Mouse (Mus musculus) left cerebral cortex, adult 2 months (tissue): Measurements from ENCODE around the gene Asb2. TPM values are rescaled to one million over a fixed set of nuclear protein-coding genes. Genes with fewer than 3 reads are reported as not detected.
A peak's percentile ranks its signal among the peaks of the same experiment; 100 is the strongest.

ENCODE experiments used
- DNase-seq, 2 experiments: peaks; one replicate each; pipeline ENCODE4 v3.0.0; 2021 to 2022; ENCODE audit warnings: low spot score in 2 of 2, mixed read lengths in 1 of 2; ENCODE audit errors: extremely low spot score in 1 of 2
- H3K27ac ChIP-seq: fragments of 200-600 bp; 2 replicates; pipeline ENCODE4 v1.8.1; 2022
- H3K4me3 ChIP-seq: fragments of 200-600 bp; 2 replicates; pipeline ENCODE4 v1.8.1; 2022
- CTCF ChIP-seq: fragments of 200-600 bp; IDR thresholded peaks from 2 replicates; pipeline ENCODE4 v1.8.1; 2022; ENCODE audit warnings: antibody characterized with exemption, mild to moderate bottlenecking, moderate library complexity
- intact Hi-C: fragments of 180-260 bp; cut with DNase I; formaldehyde crosslinking; loops from one replicate; pipeline ENCODE4 v1.15.1; 2025
- total RNA-seq, 2 experiments: library from RNA; stranded (reverse); gene quantifications; 2 replicates each; pipeline ENCODE4 v1.2.3; 2021

Gene Asb2
- total RNA-seq, 2 experiments from 2014 or later, result 3.3 to 3.7 TPM

DNA sequence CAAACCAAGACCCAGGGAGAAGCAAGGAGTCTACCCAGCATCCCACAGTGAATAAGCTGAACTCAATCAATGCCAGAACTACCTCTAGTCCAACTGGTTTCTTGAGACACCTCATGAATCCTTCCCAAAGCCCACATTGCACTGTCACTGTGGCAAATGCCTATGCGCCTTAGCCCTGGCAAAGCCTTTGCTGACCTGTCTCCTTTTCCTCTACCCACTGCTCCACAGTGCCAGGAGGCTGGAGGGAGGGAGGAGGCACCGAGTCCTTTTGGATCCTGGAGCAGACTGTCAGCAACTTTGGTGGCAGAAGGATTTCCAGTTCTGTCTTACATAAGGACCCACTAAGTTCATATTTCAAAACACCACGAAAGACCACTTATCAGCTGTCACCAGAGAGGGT, 72.4 kb downstream of the Asb2 start:
- H3K4me3 ChIP-seq, result no peak overlapping the region
- no peak for TF ChIP-seq CTCF
- intact Hi-C loops, result no loop called here
- H3K27ac ChIP-seq, result no peak overlapping the region
- no peak for DNase-seq

DNA sequence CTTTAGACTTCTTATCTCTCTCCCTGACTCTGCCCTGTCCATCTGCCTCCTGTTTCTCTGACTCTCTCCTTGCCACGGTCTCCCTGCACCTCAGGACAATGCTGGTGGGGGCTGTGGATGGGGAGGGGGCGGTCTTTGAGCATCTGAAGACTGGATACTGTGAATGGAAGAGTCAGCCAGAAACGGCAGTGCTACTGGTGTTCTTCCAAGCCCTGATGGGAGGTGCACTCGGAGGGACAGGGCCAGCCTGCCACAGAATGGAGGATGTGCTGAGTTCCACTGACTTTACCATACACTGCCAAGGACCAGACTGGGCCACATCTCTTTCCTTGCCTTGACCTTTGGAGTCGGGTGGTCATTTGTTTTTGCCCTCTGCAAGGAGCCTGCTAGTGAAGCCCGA, 72.9 kb downstream of the Asb2 start:
- TF ChIP-seq CTCF, result no peak
- no peak overlapping the region for H3K4me3 ChIP-seq
- no peak for DNase-seq
- H3K27ac ChIP-seq, result no peak overlapping the region
- intact Hi-C loops, result no loop called here

- H3K27ac ChIP-seq, result no peak overlapping the region
- no peak for DNase-seq
- TF ChIP-seq CTCF, result no peak
- intact Hi-C loops, result no loop called here
- H3K4me3 ChIP-seq, result no peak overlapping the region
Measured at GRCm38 (mm10) chr12:103281912-103282311, 73.9 kb downstream of the Asb2 start.

- intact Hi-C loops, result no loop called here
- no peak for DNase-seq
- Histone ChIP-seq H3K27ac (no peak overlapping the region), H3K4me3 (no peak overlapping the region)
- no peak for TF ChIP-seq CTCF
Measured at GRCm38 (mm10) chr12:103281491-103281890, 74.3 kb downstream of the Asb2 start.

DNA sequence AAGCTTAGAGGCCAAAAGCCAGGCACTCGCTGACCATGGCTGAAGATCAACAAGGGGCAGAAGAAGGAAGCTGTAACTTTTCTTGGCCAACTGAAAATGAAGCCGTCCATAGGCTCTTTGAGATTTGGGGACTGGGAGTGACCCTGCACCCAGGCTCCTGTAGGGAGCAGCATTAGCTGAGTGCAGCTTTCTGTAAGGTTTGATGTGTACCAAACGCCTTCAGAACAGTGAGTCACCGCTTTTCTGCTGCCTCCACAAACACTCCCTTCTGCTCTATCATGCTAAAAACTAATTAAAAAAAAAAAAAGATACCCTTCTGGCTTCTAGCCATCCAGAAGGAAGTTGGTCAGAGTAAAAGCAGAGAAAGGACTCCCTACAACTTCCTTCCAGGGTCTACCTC, 79.4 kb downstream of the Asb2 start:
- DNase-seq, result peak in 1 of 2 experiments; percentile 20
- TF ChIP-seq CTCF, result peak; percentile 32
- H3K27ac ChIP-seq, result no peak overlapping the region
- intact Hi-C loops, result no loop called here
- no peak overlapping the region for H3K4me3 ChIP-seq

- TF ChIP-seq CTCF, result no peak
- Histone ChIP-seq H3K27ac (no peak overlapping the region), H3K4me3 (no peak overlapping the region)
- DNase-seq, result no peak
- intact Hi-C loops, result no loop called here
Measured at GRCm38 (mm10) chr12:103273732-103274131, 82.1 kb downstream of the Asb2 start.

- intact Hi-C loops, result no loop called here
- no peak for TF ChIP-seq CTCF
- Histone ChIP-seq H3K4me3 (no peak overlapping the region), H3K27ac (no peak overlapping the region)
- peak in 1 of 2 experiments; percentile 20 for DNase-seq
Measured at GRCm38 (mm10) chr12:103273051-103273450, 82.8 kb downstream of the Asb2 start.

DNA sequence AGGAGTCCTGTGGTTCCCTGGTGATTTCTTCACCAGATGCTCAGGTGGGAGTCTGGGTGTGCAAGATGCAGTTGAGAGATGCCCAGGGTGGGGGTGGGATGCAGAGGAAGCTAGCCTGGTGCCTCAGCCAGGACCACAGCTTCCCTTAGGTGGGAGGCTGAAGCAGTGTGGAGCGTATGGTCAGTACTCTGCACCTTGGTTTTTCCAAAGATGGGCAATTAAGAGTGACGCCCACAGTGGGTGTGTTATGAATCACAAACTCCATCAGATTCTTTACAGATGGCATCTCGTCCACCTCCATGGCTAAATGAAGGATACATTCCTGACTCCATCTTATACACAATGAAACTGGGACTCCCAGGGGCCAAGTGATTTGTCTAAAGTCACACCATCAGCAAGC, 83.6 kb downstream of the Asb2 start:
- intact Hi-C loops, result loop anchor here (1.0 kb wide), 1 partner anchor 104 kb away; no protein-coding TSS in a partner anchor
- TF ChIP-seq CTCF, result no peak
- Histone ChIP-seq H3K4me3 (no peak overlapping the region), H3K27ac (no peak overlapping the region)
- DNase-seq, result no peak

Other genes with a start within 250 kb of the Asb2 start
- 1 to 10 TPM; 4.2 to 6.1 TPM for gene Prima1, start 113.9 kb downstream of the Asb2 start, total RNA-seq
- 1 to 10 TPM; 1.6 to 2.6 TPM for gene Fam181a, start 45.0 kb downstream of the Asb2 start, total RNA-seq
- gene Otub2, start 32.7 kb upstream of the Asb2 start, total RNA-seq, result 10 to 100 TPM; 34.2 to 35.1 TPM
- 1 to 10 TPM; 2.6 to 3.7 TPM for gene 9330161L09Rik, start 51.8 kb upstream of the Asb2 start, total RNA-seq
- 100 to 1,000 TPM; 220 to 238 TPM for gene Ddx24, start 69.8 kb upstream of the Asb2 start, total RNA-seq
- 10 to 100 TPM; 53.9 to 70.1 TPM for gene Ifi27, start 78.2 kb upstream of the Asb2 start, total RNA-seq
- gene Ifi27l2a, start 87.7 kb upstream of the Asb2 start, total RNA-seq, result 1 to 10 TPM; 2.0 to 2.3 TPM
- not detected for gene Ifi27l2b, start 101.2 kb upstream of the Asb2 start, total RNA-seq
- 10 to 100 TPM; 24.8 to 25.8 TPM for gene Ppp4r4, start 176.3 kb upstream of the Asb2 start, total RNA-seq